Mouse (Mus musculus): Measurements from ENCODE around the gene Fpgs.

The Fpgs gene

DNA sequence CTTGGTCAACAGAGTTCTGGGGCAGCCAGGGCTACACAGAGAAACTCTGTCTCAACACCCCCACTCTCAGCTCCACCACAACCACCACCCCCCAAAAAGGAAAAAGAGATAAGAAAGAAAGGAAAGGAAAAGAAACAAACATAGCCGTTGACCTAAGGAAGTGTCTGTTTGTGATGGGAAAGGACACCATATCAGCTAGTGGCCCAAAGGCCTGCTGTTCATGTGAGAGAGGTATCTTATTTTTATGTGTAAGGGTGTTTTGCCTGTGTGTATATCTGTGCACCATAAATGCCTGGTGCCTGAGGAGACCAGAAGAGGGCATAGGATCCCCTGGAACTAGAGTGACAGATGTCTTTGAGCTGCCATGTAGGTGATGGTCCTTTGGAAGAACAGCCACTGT, 64.3 kb downstream of the Fpgs start:
- in situ Hi-C loops (cut with MboI) = no loop called here

DNA sequence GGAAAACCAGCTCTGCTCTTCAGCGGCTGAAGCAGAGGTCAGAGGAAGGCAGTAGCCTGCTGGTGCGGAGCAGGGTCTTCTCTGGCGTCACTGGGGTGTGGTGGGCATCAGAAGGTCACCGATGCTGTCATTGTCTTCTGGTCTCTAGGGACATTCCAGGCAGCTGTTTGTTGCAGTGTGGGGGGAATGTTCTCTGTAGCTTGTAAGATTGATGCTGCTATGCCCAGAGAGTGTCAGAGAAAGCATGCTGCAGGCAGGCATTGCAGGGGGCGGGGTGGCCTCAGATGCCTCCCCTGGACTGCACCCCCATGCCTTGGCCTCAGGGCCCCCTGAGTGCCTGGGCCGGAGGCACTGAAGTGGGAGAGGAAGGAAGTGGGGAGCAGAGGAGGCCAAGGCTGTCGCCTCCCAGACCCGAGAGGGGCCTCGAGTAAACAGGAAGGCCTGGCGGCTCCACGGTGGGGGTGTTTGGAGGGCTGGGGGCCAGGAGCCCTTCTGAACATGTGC, 66.1 kb downstream of the Fpgs start:
- in situ Hi-C loops (cut with MboI) = no loop called here

DNA sequence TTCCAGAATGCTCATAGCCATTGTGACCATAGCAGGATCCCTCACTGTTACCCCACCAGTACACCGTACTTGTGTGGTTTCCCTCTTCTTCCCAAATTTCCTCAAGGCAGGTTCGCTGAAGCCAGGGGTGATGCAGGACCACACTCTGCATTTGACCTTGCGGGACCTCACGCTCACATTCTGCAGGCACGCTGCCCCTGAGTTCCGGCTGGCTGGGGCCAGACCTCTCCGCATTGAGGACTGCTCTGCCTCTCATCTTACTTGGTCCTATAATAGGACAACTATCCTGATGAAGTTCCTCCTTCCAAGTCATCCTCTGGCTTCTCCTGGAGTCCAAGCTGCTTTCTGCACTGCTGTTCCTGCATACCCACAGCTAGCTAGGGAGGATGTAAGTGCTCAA, 67.3 kb downstream of the Fpgs start:
- in situ Hi-C loops (cut with MboI) = no loop called here

DNA sequence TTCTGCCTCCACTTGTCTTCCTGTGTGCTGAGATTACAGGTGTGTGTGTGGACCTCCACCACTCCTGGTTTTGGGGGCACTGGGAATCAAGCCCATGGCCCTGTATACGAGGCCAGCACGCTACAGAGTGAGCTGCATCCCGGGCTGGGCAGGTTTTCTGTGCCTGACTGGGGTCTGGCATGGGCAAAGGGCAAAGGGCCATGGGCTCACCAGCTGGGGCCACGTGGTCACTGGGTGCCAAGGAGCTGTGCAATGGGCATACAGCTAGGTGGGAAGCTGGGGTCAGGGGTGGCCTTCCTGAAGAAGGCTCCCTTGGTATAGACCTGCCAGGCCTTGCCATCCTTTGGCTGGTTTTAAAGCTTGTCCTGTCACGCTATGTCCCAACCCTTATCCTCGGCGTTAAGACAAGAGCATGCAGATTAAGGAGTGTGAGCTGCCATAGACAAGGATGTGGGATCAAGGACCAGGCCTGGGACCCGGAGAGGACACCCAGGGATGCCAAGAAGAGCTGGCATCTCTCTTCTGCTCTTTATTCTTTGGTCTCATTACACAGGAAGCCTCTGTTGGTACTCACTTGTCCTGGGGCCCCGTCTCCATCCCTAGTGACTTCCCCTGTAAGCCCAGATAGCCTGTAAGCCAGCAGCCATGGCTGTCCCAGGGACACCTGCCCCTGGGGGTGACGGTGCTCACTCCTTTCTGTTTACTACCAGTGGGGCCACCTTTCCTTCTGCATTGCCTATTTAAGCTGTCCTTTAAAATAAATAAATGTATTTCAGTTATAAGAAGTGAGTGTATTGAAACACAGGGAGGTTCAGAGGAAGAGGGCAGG, 69.5 kb downstream of the Fpgs start:
- in situ Hi-C loops (cut with MboI) = loop anchor here (5.0 kb wide), 1 partner anchor 53 kb away; no protein-coding TSS in a partner anchor

DNA sequence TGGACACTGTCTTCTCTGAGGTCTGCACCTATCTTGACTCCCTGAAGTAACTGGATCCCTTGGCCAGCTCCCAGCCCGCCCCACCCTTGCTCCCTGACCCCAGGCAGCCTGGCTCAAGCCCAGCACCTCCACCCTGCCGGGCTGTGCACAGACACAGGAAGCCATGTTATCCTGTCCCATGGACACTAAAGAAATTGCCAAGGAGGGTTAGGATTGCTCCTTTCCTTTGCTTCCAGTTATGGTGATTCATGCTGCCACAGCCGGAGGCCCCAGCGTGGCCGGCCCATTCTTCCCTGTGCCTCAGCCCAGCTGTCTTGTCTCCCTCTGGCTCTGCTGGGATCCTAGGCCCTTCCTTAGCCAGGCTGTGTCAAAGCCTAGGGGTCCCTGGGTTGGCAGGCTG, 70.3 kb downstream of the Fpgs start:
- in situ Hi-C loops (cut with MboI) = loop anchor here (5.0 kb wide), 1 partner anchor 54 kb away; no protein-coding TSS in a partner anchor

All from mature B cell (primary cell).